Mouse (Mus musculus) common myeloid progenitor, adult 5-6 weeks (primary cell): Measurements from ENCODE around the gene Gtf3c5. TPM values are rescaled to one million over a fixed set of nuclear protein-coding genes. Genes with fewer than 3 reads are reported as not detected.
A peak's percentile ranks its signal among the peaks of the same experiment; 100 is the strongest.

ENCODE experiments used
- ATAC-seq: replicated peaks from 2 replicates; pipeline ENCODE4 v1.8.0; 2016; ENCODE audit warnings: low read depth, mild to moderate bottlenecking, moderate TSS enrichment, inconsistent platforms; ENCODE audit not compliant: poor library complexity, severe bottlenecking
- total RNA-seq: library from RNA; stranded (forward); fragments of 200-1000, 187-1606 nt; gene quantifications from 2 replicates; pipeline ENCODE4 v1.2.3, GENCODE M21; 2017

The Gtf3c5 gene
- total RNA-seq, 1 experiment from 2014 or later: 19.0 TPM

GRCm38 (mm10) chr2:28610716-28611406 is 27.3 kb upstream of the Gtf3c5 start:
- ATAC-seq: no peak

GRCm38 (mm10) chr2:28609851-28610250 is 26.3 kb upstream of the Gtf3c5 start:
- no peak for ATAC-seq

GRCm38 (mm10) chr2:28607341-28608165 is 24.0 kb upstream of the Gtf3c5 start:
- ATAC-seq: 0 out of 2 replicates have a peak, but pooled peaks have one; percentile 1

GRCm38 (mm10) chr2:28606601-28607340 is 23.2 kb upstream of the Gtf3c5 start:
- peak; percentile 31 for ATAC-seq

GRCm38 (mm10) chr2:28605789-28606541 is 22.4 kb upstream of the Gtf3c5 start:
- ATAC-seq: peak; percentile 51

GRCm38 (mm10) chr2:28603542-28603941 is 20.0 kb upstream of the Gtf3c5 start:
- no peak for ATAC-seq

GRCm38 (mm10) chr2:28601720-28602590 is 18.4 kb upstream of the Gtf3c5 start:
- peak; percentile 23; the same call in 1 of the 2 replicates for ATAC-seq

- no peak for ATAC-seq
Measured at GRCm38 (mm10) chr2:28599569-28599900, 16.0 kb upstream of the Gtf3c5 start.

- ATAC-seq: peak; percentile 48
Measured at GRCm38 (mm10) chr2:28598692-28599568, 15.4 kb upstream of the Gtf3c5 start.

GRCm38 (mm10) chr2:28597733-28598547 is 14.4 kb upstream of the Gtf3c5 start:
- ATAC-seq: peak; percentile 59

- ATAC-seq: no peak
Measured at GRCm38 (mm10) chr2:28596998-28597397, 13.4 kb upstream of the Gtf3c5 start.

GRCm38 (mm10) chr2:28596021-28596420 is 12.5 kb upstream of the Gtf3c5 start:
- no peak for ATAC-seq

- ATAC-seq: peak; percentile 58
Measured at GRCm38 (mm10) chr2:28592809-28593208, 9.3 kb upstream of the Gtf3c5 start.

GRCm38 (mm10) chr2:28591479-28591878 is 7.9 kb upstream of the Gtf3c5 start:
- ATAC-seq: peak; percentile 54

- no peak for ATAC-seq
Measured at GRCm38 (mm10) chr2:28588574-28588973, 5.0 kb upstream of the Gtf3c5 start.

GRCm38 (mm10) chr2:28585730-28586129 is 2.2 kb upstream of the Gtf3c5 start:
- ATAC-seq: no peak

- peak; percentile 74 for ATAC-seq
Measured at GRCm38 (mm10) chr2:28585043-28585571, 1.6 kb upstream of the Gtf3c5 start.
